Mouse (Mus musculus): ENCODE measurements at regions not wholly inside any gene's neighbourhood (a gene's known extent, or its start where the extent isn't known, plus 50 kb on each side); places are given as distances from the start of the nearest gene placed in this dataset.

GRCm38 (mm10) chr16:76537871-76538270 lies 164.2 kb upstream of the Nrip1 start:
- DNase-seq (ENCODE audit: low spot score in 2 of 2): no peak
- intact Hi-C loops (cut with DNase I): no loop called here

GRCm38 (mm10) chr16:76532928-76533217 lies 159.2 kb upstream of the Nrip1 start:
- no peak for DNase-seq (ENCODE audit: low spot score in 2 of 2)
- intact Hi-C loops (cut with DNase I): no loop called here

GRCm38 (mm10) chr16:76532142-76532927 lies 158.7 kb upstream of the Nrip1 start:
- intact Hi-C loops (cut with DNase I): no loop called here
- no peak for DNase-seq (ENCODE audit: low spot score in 2 of 2)

GRCm38 (mm10) chr16:76530886-76531285 lies 157.3 kb upstream of the Nrip1 start:
- intact Hi-C loops (cut with DNase I): no loop called here
- no peak for DNase-seq (ENCODE audit: low spot score in 2 of 2)

- intact Hi-C loops (cut with DNase I): no loop called here
- no peak for DNase-seq (ENCODE audit: low spot score in 2 of 2)
These were observed 156.0 kb upstream of the Nrip1 start for GRCm38 (mm10) chr16:76529613-76530012.

GRCm38 (mm10) chr16:76527106-76527949 lies 153.7 kb upstream of the Nrip1 start:
- intact Hi-C loops (cut with DNase I): no loop called here
- no peak for DNase-seq (ENCODE audit: low spot score in 2 of 2)

GRCm38 (mm10) chr16:76525563-76525962 lies 151.9 kb upstream of the Nrip1 start:
- intact Hi-C loops (cut with DNase I): no loop called here
- DNase-seq (ENCODE audit: low spot score in 2 of 2): no peak

GRCm38 (mm10) chr16:76524921-76525320 lies 151.3 kb upstream of the Nrip1 start:
- intact Hi-C loops (cut with DNase I): no loop called here

GRCm38 (mm10) chr16:76521142-76521541 lies 147.5 kb upstream of the Nrip1 start:
- no peak for DNase-seq (ENCODE audit: low spot score in 2 of 2)
- intact Hi-C loops (cut with DNase I): no loop called here

More at GRCm38 (mm10) chr16:76524921-76525320, 151.3 kb upstream of the Nrip1 start:
- no peak for DNase-seq (ENCODE audit: low spot score in 2 of 2)

GRCm38 (mm10) chr16:76520643-76520993 lies 147.0 kb upstream of the Nrip1 start:
- intact Hi-C loops (cut with DNase I): no loop called here
- DNase-seq (ENCODE audit: low spot score in 2 of 2): no peak

- intact Hi-C loops (cut with DNase I): no loop called here
These were observed 146.4 kb upstream of the Nrip1 start for GRCm38 (mm10) chr16:76519911-76520642.

GRCm38 (mm10) chr16:76510861-76511260 lies 137.2 kb upstream of the Nrip1 start:
- intact Hi-C loops (cut with DNase I): no loop called here
- DNase-seq (ENCODE audit: low spot score in 2 of 2): peak in 1 of 2 experiments; percentile 13

More at GRCm38 (mm10) chr16:76519911-76520642, 146.4 kb upstream of the Nrip1 start:
- DNase-seq (ENCODE audit: low spot score in 2 of 2): no peak

- intact Hi-C loops (cut with DNase I): no loop called here
- no peak for DNase-seq (ENCODE audit: low spot score in 2 of 2)
These were observed 135.6 kb upstream of the Nrip1 start for GRCm38 (mm10) chr16:76509109-76509650.

- intact Hi-C loops (cut with DNase I): no loop called here
- DNase-seq (ENCODE audit: low spot score in 2 of 2): no peak
These were observed 133.6 kb upstream of the Nrip1 start for GRCm38 (mm10) chr16:76507191-76507746.

- intact Hi-C loops (cut with DNase I): no loop called here
- no peak for DNase-seq (ENCODE audit: low spot score in 2 of 2)
These were observed 132.6 kb upstream of the Nrip1 start for GRCm38 (mm10) chr16:76506240-76506639.

GRCm38 (mm10) chr16:76499686-76500400 lies 126.2 kb upstream of the Nrip1 start:
- intact Hi-C loops (cut with DNase I): no loop called here
- DNase-seq (ENCODE audit: low spot score in 2 of 2): no peak

- no peak for DNase-seq (ENCODE audit: low spot score in 2 of 2)
- intact Hi-C loops (cut with DNase I): no loop called here
These were observed 124.6 kb upstream of the Nrip1 start for GRCm38 (mm10) chr16:76498233-76498632.

GRCm38 (mm10) chr16:76497041-76497808 lies 123.6 kb upstream of the Nrip1 start:
- intact Hi-C loops (cut with DNase I): no loop called here

More at GRCm38 (mm10) chr16:76497041-76497808, 123.6 kb upstream of the Nrip1 start:
- DNase-seq (ENCODE audit: low spot score in 2 of 2): no peak
